Comparison of ENCODE assay signal across 24 mouse cellular contexts in genomic region chr13:11869486-11869885, GRCm38 (mm10).
A peak's percentile ranks its signal among the peaks of the same experiment; 100 is the strongest.
DNase-seq lines count a peak whose midpoint lies in the region; ATAC-seq and TF ChIP-seq lines count a peak whose summit lies in the region.
"Had no signal": no experiment of that assay in that cellular context is flagged by ENCODE, and none has a peak within 500 bp of the region (broad histone marks: within the 10 kb centered on the region; RNA-seq: fewer than 3 reads in every experiment).

No protein-coding gene starts in this region.

- no peaks in the 10 kb centered on the region for H3K36me3 ChIP-seq in forebrain, embryonic 15.5 days
- H3K36me3 ChIP-seq in forebrain, embryonic 10.5 days (replicated peaks): no peaks in the 10 kb centered on the region
- no peaks in the 10 kb centered on the region for H3K36me3 ChIP-seq in lung, embryonic 14.5 days (ENCODE audit: insufficient read depth)
- H3K36me3 ChIP-seq: embryonic facial prominence, embryonic 10.5 days; embryonic facial prominence, embryonic 12.5 days; forebrain, embryonic 12.5 days; G1E had no signal

- no peaks in the 10 kb centered on the region for H3K9me3 ChIP-seq in forebrain, embryonic 15.5 days
- H3K9me3 ChIP-seq in forebrain, embryonic 10.5 days: no peaks in the 10 kb centered on the region
- H3K9me3 ChIP-seq in lung, embryonic 14.5 days (ENCODE audit: low read depth, low read length): no peaks in the 10 kb centered on the region
- H3K9me3 ChIP-seq: embryonic facial prominence, embryonic 10.5 days; embryonic facial prominence, embryonic 12.5 days; forebrain, embryonic 12.5 days; G1E had no signal

- 86% methylated on average over 2 of the region's 2 CpGs for WGBS in forebrain, embryonic 15.5 days
- WGBS in forebrain, embryonic 10.5 days: 87% methylated on average over 2 of the region's 2 CpGs
- 75% methylated on average over 2 of the region's 2 CpGs for WGBS in lung, embryonic 14.5 days

- H3K9ac ChIP-seq in forebrain, embryonic 15.5 days (replicated peaks): no peak overlapping the region
- no peak overlapping the region for H3K9ac ChIP-seq in lung, embryonic 14.5 days
- H3K9ac ChIP-seq: embryonic facial prominence, embryonic 12.5 days; forebrain, embryonic 12.5 days; forebrain, postnatal 0 days had no signal

- H3K4me1 ChIP-seq in forebrain, embryonic 15.5 days: no peaks in the 10 kb centered on the region
- H3K4me1 ChIP-seq in forebrain, embryonic 10.5 days: no peaks in the 10 kb centered on the region
- H3K4me1 ChIP-seq in lung, embryonic 14.5 days (ENCODE audit: insufficient read depth): no peaks in the 10 kb centered on the region
- H3K4me1 ChIP-seq: embryonic facial prominence, embryonic 10.5 days; embryonic facial prominence, embryonic 12.5 days; forebrain, embryonic 12.5 days had no signal

- TF ChIP-seq CTCF in layer of hippocampus, adult 2 months (conservative IDR thresholded peaks at IDR 0.05): no peak
- TF ChIP-seq CTCF in lung, embryonic 14.5 days (IDR thresholded peaks at IDR 0.05; ENCODE audit: low read depth): no peak

- 0 out of 2 replicates have a peak, but pooled peaks have one; percentile 43 for ATAC-seq in forebrain, embryonic 15.5 days (replicated peaks)
- ATAC-seq in lung, embryonic 14.5 days (ENCODE audit: insufficient read depth): no peak
- ATAC-seq: activated CD4-positive, CD25-positive, alpha-beta regulatory T cell, adult 4 months; CD4-positive, CD25-positive, alpha-beta regulatory T cell, adult 4 months; forebrain, embryonic 14.5 days; forebrain, postnatal 0 days; Patski had no signal

- H3K4me2 ChIP-seq in forebrain, embryonic 15.5 days (replicated peaks): no peak overlapping the region
- H3K4me2 ChIP-seq in lung, embryonic 14.5 days: no peak overlapping the region
- H3K4me2 ChIP-seq: embryonic facial prominence, embryonic 12.5 days; forebrain, embryonic 12.5 days had no signal

- no peak overlapping the region for H3K27ac ChIP-seq in forebrain, embryonic 15.5 days (replicated peaks)
- no peak overlapping the region for H3K27ac ChIP-seq in forebrain, embryonic 10.5 days
- peak overlapping the region; percentile 69 for H3K27ac ChIP-seq in layer of hippocampus, adult 2 months
- H3K27ac ChIP-seq in lung, embryonic 14.5 days (ENCODE audit: low read depth): no peak overlapping the region
- H3K27ac ChIP-seq: embryonic facial prominence, embryonic 10.5 days; embryonic facial prominence, embryonic 12.5 days; forebrain, embryonic 12.5 days had no signal

- peak; percentile 51 to 59 for DNase-seq in cerebellum, postnatal 10 days
- no peak for DNase-seq in cerebellum, adult 18-20 months
- DNase-seq in forebrain, embryonic 10.5 days (ENCODE audit: extremely low spot score, low spot score): no peak
- DNase-seq in layer of hippocampus, adult 2 months (ENCODE audit: low spot score in 2 of 2): no peak
- no peak for DNase-seq in layer of hippocampus, postnatal 25 days (ENCODE audit: extremely low spot score in 1 of 2, low spot score in 1 of 2)
- DNase-seq in lung, embryonic 14.5 days: peak; percentile 11
- DNase-seq in lung, postnatal 25 days (ENCODE audit: low spot score): no peak
- DNase-seq: adrenal gland, adult 8-10 months; adrenal gland, postnatal 14 days; adrenal gland, postnatal 36 days; B cell, adult 2 months; cerebellum, adult 11 months; cerebellum, adult 9-10 months; forebrain, postnatal 0 days had no signal

- H3K4me3 ChIP-seq in forebrain, embryonic 15.5 days: no peak overlapping the region
- H3K4me3 ChIP-seq in forebrain, embryonic 10.5 days: no peak overlapping the region
- no peak overlapping the region for H3K4me3 ChIP-seq in layer of hippocampus, adult 2 months
- no peak overlapping the region for H3K4me3 ChIP-seq in lung, embryonic 14.5 days (ENCODE audit: low read depth, low read length)
- H3K4me3 ChIP-seq: embryonic facial prominence, embryonic 10.5 days; embryonic facial prominence, embryonic 12.5 days; forebrain, embryonic 12.5 days had no signal

- no peaks in the 10 kb centered on the region for H3K27me3 ChIP-seq in forebrain, embryonic 15.5 days
- no peaks in the 10 kb centered on the region for H3K27me3 ChIP-seq in forebrain, embryonic 10.5 days (ENCODE audit: poor library complexity, severe bottlenecking)
- H3K27me3 ChIP-seq in lung, embryonic 14.5 days (ENCODE audit: insufficient read depth, low read length): no peaks in the 10 kb centered on the region
- H3K27me3 ChIP-seq: CH12.LX; embryonic facial prominence, embryonic 12.5 days; forebrain, embryonic 12.5 days; Patski had no signal

Comparison
In these comparisons a context has a peak if more than half of its experiments do, and no peak if none do; other contexts are left out.
1. DNase-seq: peak in cerebellum, postnatal 10 days (2 of 2) and lung, embryonic 14.5 days (single experiment); none in cerebellum, adult 18-20 months (0 of 2), forebrain, embryonic 10.5 days (single experiment), layer of hippocampus, adult 2 months (0 of 2), layer of hippocampus, postnatal 25 days (0 of 2) and lung, postnatal 25 days (single experiment).